Mouse (Mus musculus): Measurements from ENCODE around the gene Tnnc2.

- TF ChIP-seq CTCF (IDR thresholded peaks at IDR 0.05; ENCODE audit: low read depth, low read length) (no peak), POLR2A (IDR thresholded peaks at IDR 0.05; ENCODE audit: borderline replicate concordance, low read depth, low read length) (no peak)
Observed at GRCm38 (mm10) chr2:164806614-164807013, 26.8 kb upstream of the Tnnc2 start.

All from bone marrow macrophage, adult 2 months (primary cell).